Mouse (Mus musculus) left cerebral cortex, postnatal 10 days (tissue): Measurements from ENCODE around the gene Atg2a. TPM values are rescaled to one million over a fixed set of nuclear protein-coding genes. Genes with fewer than 3 reads are reported as not detected.

Experiments used
- DNase-seq, 2 experiments: peaks; one replicate each; pipeline ENCODE4 v3.0.0; 2021 to 2022; ENCODE audit warnings: low spot score in 2 of 2, mixed read lengths in 1 of 2; ENCODE audit errors: extremely low spot score in 1 of 2
- intact Hi-C: fragments of 180-260 bp; cut with DNase I; formaldehyde crosslinking; loops from one replicate; pipeline ENCODE4 v1.15.1; 2025
- total RNA-seq, 2 experiments: library from RNA; stranded (reverse); gene quantifications; 2 replicates each; pipeline ENCODE4 v1.2.3; 2021

Gene Atg2a
- 10 to 100 TPM; 32.9 to 34.9 TPM for total RNA-seq

DNA sequence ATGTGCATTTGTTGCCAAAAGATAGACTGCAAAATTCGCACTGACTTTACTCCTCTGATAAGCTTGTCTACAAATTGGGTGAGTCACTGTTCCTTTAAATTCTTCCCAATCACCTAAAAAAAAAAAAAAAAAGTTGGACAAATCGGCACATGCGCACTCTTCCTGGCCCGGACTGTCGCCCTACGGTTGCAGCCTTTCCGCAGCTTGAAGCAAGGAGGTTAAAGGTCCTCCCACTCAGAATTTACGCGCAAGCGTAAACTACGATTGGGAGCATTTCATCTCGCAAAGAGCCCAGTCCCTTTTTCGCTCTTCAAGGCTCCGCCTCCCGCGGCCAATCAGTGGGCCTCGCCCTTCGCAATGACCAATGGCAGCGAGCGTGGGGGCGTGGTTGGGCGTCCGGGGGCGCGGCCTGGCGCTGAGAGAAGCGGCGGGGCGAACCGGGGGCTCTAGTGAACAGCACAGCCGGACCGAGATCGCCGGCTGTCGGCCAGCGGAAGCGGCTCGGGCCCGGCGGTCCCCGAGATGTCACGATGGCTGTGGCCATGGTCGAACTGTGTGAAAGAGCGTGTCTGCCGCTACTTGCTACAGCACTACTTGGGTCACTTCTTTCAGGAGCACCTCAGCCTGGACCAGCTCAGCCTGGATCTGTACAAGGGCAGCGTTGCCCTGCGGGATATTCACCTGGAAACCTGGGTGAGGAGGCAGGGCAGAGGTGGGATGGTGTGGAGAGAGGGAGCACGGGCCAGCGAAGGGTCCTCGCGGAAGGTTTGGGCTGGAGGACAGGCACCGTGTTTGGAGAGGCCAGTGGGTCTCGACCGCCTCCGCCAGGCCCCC is at the start of gene Atg2a:
Gene Atg2a (plus strand): TSS at position 395 of the 834 bp plus-strand sequence.
- peak; percentile 97 to 100 for DNase-seq
- intact Hi-C loops, result no loop called here

DNA sequence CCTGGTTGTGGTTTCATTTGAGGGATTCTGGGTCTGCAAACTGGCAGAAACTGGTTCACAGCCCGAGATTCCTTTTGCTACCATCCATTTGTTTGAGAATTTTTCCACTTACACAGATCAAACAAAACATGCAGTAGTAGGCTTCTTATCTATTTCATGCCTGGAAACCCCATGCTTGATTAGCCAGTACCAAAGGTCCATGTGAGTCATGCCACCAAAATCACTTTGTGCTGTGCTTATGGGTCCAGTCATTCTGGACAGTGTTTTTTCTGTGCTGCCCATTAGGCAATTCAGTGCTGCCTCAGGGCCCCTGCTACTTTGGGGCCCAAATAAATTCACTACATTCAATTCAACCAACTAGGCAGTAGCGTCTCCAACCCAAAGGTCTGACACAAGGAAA is 37.2 kb upstream of the Atg2a start:
- intact Hi-C loops, result no loop called here

GRCm38 (mm10) chr19:6206716-6207115 is 34.8 kb upstream of the Atg2a start:
- no peak for DNase-seq
- intact Hi-C loops, result no loop called here

More for the DNA sequence above, 37.2 kb upstream of the Atg2a start:
- no peak for DNase-seq

- intact Hi-C loops, result loop anchor here (5.0 kb wide), 1 partner anchor 74 kb away; the partner anchor contains the start of genes Arl2 and Batf2
- no peak for DNase-seq
Measured at GRCm38 (mm10) chr19:6216046-6216705, 25.3 kb upstream of the Atg2a start.

DNA sequence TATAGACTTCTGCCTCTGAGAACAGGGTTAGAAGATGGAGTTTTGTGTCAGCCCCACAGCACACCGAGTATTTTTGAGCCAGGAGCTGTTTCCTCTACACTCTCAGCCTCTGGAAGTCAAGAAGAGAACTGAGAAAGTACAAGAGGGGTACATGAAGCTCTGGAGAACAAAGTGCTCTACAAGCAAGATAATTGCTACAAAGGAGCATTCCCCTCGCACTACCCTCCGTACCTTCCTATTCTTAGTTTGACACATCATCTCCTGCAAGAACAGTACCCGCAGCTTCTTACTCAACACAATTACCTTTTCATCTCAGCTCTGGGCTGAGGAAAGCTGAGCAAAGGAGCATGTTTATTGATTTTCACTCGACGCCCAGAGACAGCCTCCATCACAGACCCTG is 22.9 kb upstream of the Atg2a start:
- intact Hi-C loops, result loop anchor here (5.0 kb wide), 1 partner anchor 76 kb away; the partner anchor contains the start of genes Arl2 and Batf2
- no peak for DNase-seq

DNA sequence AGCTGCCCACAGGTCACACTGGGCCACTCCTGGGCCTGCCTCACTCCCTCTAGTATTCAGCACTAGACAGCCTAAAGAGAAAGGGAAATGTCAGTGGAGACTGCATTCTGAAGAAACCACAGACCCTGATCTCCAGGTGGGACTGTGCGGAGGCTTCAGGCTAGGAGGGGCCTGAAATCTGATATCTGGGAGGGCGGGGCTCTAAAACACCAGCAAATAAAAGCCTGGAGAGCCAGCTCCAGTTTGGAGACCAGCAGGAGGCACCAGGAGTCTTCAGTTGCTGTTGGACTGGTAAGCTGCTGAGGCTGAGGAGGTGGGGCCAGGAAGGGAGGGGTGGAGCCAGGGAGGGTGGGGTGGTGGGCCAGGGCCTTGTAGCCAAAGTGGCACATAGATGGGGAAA is 15.3 kb upstream of the Atg2a start, which contains the start of gene Gpha2:
Gene Gpha2 (plus strand): TSS at position 246 of the 400 bp plus-strand sequence.
- intact Hi-C loops, result no loop called here
- no peak for DNase-seq

GRCm38 (mm10) chr19:6226763-6227162 is 14.7 kb upstream of the Atg2a start:
- no peak for DNase-seq
- intact Hi-C loops, result no loop called here

- no peak for DNase-seq
- intact Hi-C loops, result no loop called here
Measured at GRCm38 (mm10) chr19:6227864-6228263, 13.6 kb upstream of the Atg2a start.

DNA sequence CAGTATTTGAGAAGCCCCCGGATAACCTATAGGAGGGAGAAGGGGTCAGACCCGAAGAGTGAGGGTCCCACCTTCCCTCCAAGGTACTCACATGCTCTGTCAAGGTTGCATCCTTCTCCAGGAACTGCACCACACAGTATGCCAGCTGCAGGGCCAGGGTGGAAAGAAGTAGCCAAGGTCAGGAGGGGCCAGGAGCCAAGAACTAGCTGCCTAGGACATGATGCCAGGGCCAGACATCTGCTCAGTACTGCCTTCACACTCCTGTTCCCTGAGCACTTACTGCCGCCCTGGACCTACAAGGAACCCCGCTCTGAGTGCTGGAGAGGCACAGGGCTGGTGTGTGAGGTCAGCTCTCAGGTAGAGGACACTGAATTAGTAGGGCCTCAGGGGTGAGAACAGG is 11.1 kb upstream of the Atg2a start:
- intact Hi-C loops, result no loop called here
- DNase-seq, result no peak

- intact Hi-C loops, result no loop called here
- DNase-seq, result no peak
Measured at GRCm38 (mm10) chr19:6231036-6231435, 10.4 kb upstream of the Atg2a start.

DNA sequence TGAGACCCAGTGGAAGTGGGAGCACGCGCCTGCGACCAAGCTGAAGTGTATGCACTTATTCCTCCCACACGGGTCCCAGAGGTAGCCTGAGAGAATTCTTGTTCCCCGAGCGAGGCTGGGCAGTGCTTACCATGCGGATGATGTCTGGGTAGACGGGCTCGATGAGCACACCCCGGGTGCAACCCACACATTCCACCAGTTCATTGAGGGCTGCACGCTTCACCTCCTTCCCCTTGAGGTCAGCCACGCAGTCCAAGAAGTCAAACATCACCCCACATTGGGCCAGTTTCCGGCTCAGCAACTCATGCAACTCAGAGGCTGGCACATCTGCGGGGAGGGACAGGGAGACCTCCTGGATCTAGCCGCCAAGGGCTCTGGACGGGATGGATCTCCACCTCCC is 7.8 kb upstream of the Atg2a start:
- DNase-seq, result no peak
- intact Hi-C loops, result loop anchor here (2.0 kb wide), 1 partner anchor 93 kb away; the partner anchor contains the start of genes Arl2 and Batf2

DNA sequence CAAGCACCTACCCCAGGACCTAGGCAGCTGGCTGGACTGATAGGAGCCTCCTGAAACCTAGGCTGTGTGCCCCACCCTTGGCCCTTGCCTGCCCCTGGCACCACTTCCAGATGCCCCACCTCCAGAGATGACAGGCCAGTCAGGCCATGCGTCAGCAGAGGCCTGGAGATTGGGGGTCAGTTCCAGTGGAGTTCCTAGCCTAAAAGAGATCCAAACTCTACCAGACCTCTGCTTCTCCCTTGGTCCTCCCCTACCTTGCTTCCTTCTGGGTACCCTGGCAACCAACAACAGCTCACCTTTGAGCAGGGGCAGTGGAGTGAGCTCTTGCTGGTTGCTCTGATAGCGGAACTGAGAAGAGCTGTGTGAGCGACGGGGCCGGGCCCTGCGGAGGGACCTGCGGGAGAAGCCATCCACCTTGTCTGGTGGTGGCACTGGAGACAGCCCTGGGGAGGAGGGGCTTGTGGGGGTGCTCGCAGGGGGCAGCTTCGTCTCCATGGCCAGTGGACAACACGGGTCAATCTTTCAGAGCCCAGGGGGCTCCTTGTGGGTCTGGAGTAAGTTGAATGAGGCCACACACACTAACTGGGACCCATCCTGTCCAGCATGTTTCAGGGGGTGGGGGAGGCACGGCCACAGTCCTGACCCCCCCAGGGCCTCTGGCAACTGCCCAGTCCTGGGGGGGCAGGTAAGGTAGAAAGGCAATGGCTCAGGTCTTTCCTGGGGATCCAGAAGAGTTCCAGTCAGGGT is 7.0 kb upstream of the Atg2a start:
- intact Hi-C loops, result loop anchor here (2.0 kb wide), 1 partner anchor 94 kb away; the partner anchor contains the start of genes Arl2 and Batf2
- DNase-seq, result no peak

- intact Hi-C loops, result loop anchor here (2.0 kb wide), 1 partner anchor 95 kb away; the partner anchor contains the start of genes Arl2 and Batf2
- DNase-seq, result peak; percentile 92 to 96
Measured at GRCm38 (mm10) chr19:6235084-6236052, 6.1 kb upstream of the Atg2a start, which contains the start of gene Ppp2r5b. Gene Ppp2r5b (minus strand): TSS chr19:6235872.

DNA sequence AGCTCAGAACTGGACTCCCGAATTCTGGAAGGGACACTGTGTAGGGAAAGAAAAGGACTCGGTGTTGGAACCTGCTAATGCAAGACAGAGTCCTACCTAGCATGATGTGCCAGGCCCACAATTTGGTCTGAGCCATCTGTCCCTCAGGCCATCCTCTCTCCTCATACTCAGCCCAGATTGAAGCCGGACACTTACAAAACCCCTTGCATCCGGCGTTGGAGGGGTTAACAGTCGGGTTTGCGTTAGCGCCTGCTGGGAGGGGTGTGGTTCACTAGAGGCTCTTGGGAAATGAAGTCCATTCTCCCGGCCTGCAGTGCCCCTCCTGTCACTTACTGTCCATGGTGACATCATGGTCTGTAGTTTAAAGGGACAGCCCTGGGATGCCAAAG is 5.4 kb upstream of the Atg2a start:
- DNase-seq, result peak; percentile 94 to 95
- intact Hi-C loops, result no loop called here

DNA sequence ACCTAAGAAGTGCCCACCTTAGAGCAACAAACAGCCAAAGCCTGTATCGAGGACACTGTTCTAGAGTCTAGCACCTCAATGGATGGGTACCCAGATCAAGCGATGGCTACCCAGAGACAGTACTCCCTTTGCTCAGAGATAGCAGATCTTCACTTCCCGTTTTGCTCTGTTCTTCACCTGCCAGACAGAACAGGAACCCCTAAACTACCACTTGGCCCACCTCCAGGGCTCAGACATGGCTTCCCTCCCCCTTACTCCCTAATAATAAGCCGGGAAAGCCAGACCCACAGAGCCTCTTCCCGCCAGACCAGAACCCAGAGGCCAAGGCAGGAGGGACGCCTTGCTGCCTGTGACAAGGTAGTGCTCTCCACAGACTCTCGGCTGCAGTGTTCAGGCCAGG is 4.6 kb upstream of the Atg2a start:
- intact Hi-C loops, result no loop called here
- DNase-seq, result peak in 1 of 2 experiments; percentile 27

GRCm38 (mm10) chr19:6238740-6239139 is 2.7 kb upstream of the Atg2a start:
- no peak for DNase-seq
- intact Hi-C loops, result no loop called here

- peak in 1 of 2 experiments; percentile 12 for DNase-seq
- intact Hi-C loops, result no loop called here
Measured at GRCm38 (mm10) chr19:6240136-6240535, 1.3 kb upstream of the Atg2a start.

DNA sequence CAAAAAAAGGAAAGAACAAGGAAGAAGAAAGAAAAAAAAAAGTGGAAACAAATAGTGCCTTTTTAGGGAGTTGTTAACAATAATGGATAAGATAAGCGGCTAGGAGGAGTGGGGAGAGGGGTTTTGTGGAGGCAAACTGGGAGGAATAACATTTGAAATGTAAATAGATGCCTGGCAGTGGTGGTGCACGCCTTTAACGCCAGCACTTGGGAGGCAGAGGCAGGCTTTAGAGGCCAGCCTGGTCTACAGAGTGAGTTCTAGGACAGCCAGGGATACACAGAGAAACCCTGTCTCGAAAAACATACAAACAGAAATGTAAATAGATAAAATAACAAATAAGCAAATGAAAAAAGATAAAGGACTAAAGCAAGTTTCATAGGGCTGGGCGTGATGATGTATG is 743 bp upstream of the Atg2a start:
- intact Hi-C loops, result no loop called here

More for the DNA sequence above, 743 bp upstream of the Atg2a start:
- DNase-seq, result no peak
